10 mouse cellular contexts compared by ENCODE assay signal in genomic region chr9:44552161-44552560, GRCm38 (mm10). TPM values are rescaled to one million over a fixed set of nuclear protein-coding genes. Genes with fewer than 3 reads are reported as not detected.
A peak's percentile ranks its signal among the peaks of the same experiment; 100 is the strongest.
DNase-seq lines count a peak whose midpoint lies in the region; ATAC-seq and TF ChIP-seq lines count a peak whose summit lies in the region.
"Had no signal": no experiment of that assay in that cellular context is flagged by ENCODE, and none has a peak within 500 bp of the region (broad histone marks: within the 10 kb centered on the region; RNA-seq: fewer than 3 reads in every experiment).

No protein-coding gene starts in this region.

- no peak overlapping the region for H3K9ac ChIP-seq in liver, postnatal 0 days (replicated peaks)
- H3K9ac ChIP-seq in stomach, embryonic 16.5 days (ENCODE audit: low read length): no peak overlapping the region
- H3K9ac ChIP-seq: limb, embryonic 15.5 days had no signal

- H3K27me3 ChIP-seq in liver, postnatal 0 days (ENCODE audit: insufficient read depth, low read length): no peaks in the 10 kb centered on the region
- no peaks in the 10 kb centered on the region for H3K27me3 ChIP-seq in stomach, embryonic 16.5 days (ENCODE audit: control insufficient read depth, insufficient read depth, low read length)
- H3K27me3 ChIP-seq: limb, embryonic 15.5 days had no signal

- TF ChIP-seq POLR2A in bone marrow macrophage, adult 2 months (IDR thresholded peaks at IDR 0.05; ENCODE audit: borderline replicate concordance, low read depth, low read length): no peak

- ATAC-seq in liver, postnatal 0 days: peak; percentile 55; the same call in 1 of the 2 replicates
- ATAC-seq in stomach, embryonic 16.5 days (ENCODE audit: insufficient read depth, low FRiP score): peak; percentile 88

- 75% methylated on average over 8 of the region's 8 CpGs for WGBS in liver, postnatal 0 days (ENCODE audit: insufficient replicate concordance)
- 60% methylated on average over 8 of the region's 8 CpGs for WGBS in stomach, embryonic 16.5 days

- TF ChIP-seq CTCF in bone marrow macrophage, adult 2 months (IDR thresholded peaks at IDR 0.05; ENCODE audit: low read depth, low read length): no peak
- TF ChIP-seq CTCF in liver, postnatal 0 days (IDR thresholded peaks at IDR 0.05; ENCODE audit: low read depth): no peak

- no peaks in the 10 kb centered on the region for H3K36me3 ChIP-seq in liver, postnatal 0 days (replicated peaks; ENCODE audit: insufficient read depth, low read length)
- H3K36me3 ChIP-seq in stomach, embryonic 16.5 days (ENCODE audit: control insufficient read depth, insufficient read depth, low read length): no peaks in the 10 kb centered on the region
- H3K36me3 ChIP-seq: limb, embryonic 15.5 days had no signal

- peak overlapping the region; percentile 63 for H3K27ac ChIP-seq in bone marrow macrophage, adult 2 months (ENCODE audit: insufficient read depth, low read depth, low read length)
- H3K27ac ChIP-seq in liver, postnatal 0 days (ENCODE audit: low read depth): no peak overlapping the region; the same call in 1 of the 2 replicates
- H3K27ac ChIP-seq in stomach, embryonic 16.5 days (ENCODE audit: low read length): peak overlapping the region; percentile 64; the same call in 1 of the 2 replicates
- H3K27ac ChIP-seq: layer of hippocampus, adult 2 months; limb, embryonic 15.5 days had no signal

- DNase-seq in kidney, adult 8-10 months: peak; percentile 4 to 15
- no peak for DNase-seq in kidney, adult 11 months
- peak; percentile 49 for DNase-seq in liver, postnatal 0 days
- no peak for DNase-seq in layer of hippocampus, postnatal 25 days (ENCODE audit: extremely low spot score in 1 of 2, low spot score in 1 of 2)
- DNase-seq in retina, embryonic 14.5 days (ENCODE audit: low spot score): no peak
- no peak for DNase-seq in cerebellum, adult 11 months

- TF ChIP-seq EP300 in liver, postnatal 0 days (IDR thresholded peaks at IDR 0.05; ENCODE audit: low read depth): no peak

- H3K4me1 ChIP-seq in bone marrow macrophage, adult 2 months (ENCODE audit: control insufficient read depth, insufficient read depth, low read length): peaks cover 19% of the 10 kb centered on the region
- H3K4me1 ChIP-seq in liver, postnatal 0 days (ENCODE audit: insufficient read depth): 0 out of 2 replicates have a peak, but pooled peaks cover 5% of the 10 kb centered on the region
- H3K4me1 ChIP-seq in stomach, embryonic 16.5 days (ENCODE audit: control insufficient read depth, insufficient read depth, low read length): no peaks in the 10 kb centered on the region
- H3K4me1 ChIP-seq: limb, embryonic 15.5 days had no signal

- H3K4me3 ChIP-seq in bone marrow macrophage, adult 2 months (ENCODE audit: insufficient read depth, low read length): no peak overlapping the region
- no peak overlapping the region for H3K4me3 ChIP-seq in liver, postnatal 0 days (ENCODE audit: low read depth, low read length)
- H3K4me3 ChIP-seq in stomach, embryonic 16.5 days (replicated peaks; ENCODE audit: low read length): no peak overlapping the region
- H3K4me3 ChIP-seq: layer of hippocampus, adult 2 months; limb, embryonic 15.5 days had no signal

- H3K4me2 ChIP-seq in liver, postnatal 0 days (ENCODE audit: low read depth, low read length): no peak overlapping the region
- H3K4me2 ChIP-seq in stomach, embryonic 16.5 days (ENCODE audit: low read depth, low read length): no peak overlapping the region
- H3K4me2 ChIP-seq: limb, embryonic 15.5 days had no signal

- H3K9me3 ChIP-seq in liver, postnatal 0 days (ENCODE audit: low read length): no peaks in the 10 kb centered on the region
- no peaks in the 10 kb centered on the region for H3K9me3 ChIP-seq in stomach, embryonic 16.5 days (replicated peaks; ENCODE audit: control insufficient read depth, low read length)
- H3K9me3 ChIP-seq: limb, embryonic 15.5 days had no signal

RNA-seq across cellular contexts. Expression of gene Cxcr5, which starts 9.5 kb away (rescaled TPM):
- polyA plus RNA-seq in bone marrow macrophage, adult 2 months (2012; ENCODE audit: insufficient read depth, insufficient read length, missing spikeins): not detected in 2 replicates
- polyA plus RNA-seq in liver, postnatal 0 days (2015; fragmentation: Nextera tagmentation; extraction: Ambion mirVana): 0.32 and 0.55 TPM in 2 replicates
- polyA plus RNA-seq in stomach, embryonic 16.5 days (2015; fragmentation: Nextera tagmentation; extraction: Ambion mirVana): 0.34 and 0.49 TPM in 2 replicates
- not detected for total RNA-seq in layer of hippocampus, postnatal 25 days (2021)
- total RNA-seq: layer of hippocampus, adult 2 months had no signal

RNA-seq across cellular contexts. Expression of gene Ddx6, which starts 52.5 kb away (rescaled TPM):
- polyA plus RNA-seq in bone marrow macrophage, adult 2 months (2012; ENCODE audit: insufficient read depth, insufficient read length, missing spikeins): 111 and 122 TPM in 2 replicates
- polyA plus RNA-seq in liver, postnatal 0 days (2015; fragmentation: Nextera tagmentation; extraction: Ambion mirVana): 5.3 and 6.3 TPM in 2 replicates
- 10.6 and 11.5 TPM in 2 replicates for polyA plus RNA-seq in stomach, embryonic 16.5 days (2015; fragmentation: Nextera tagmentation; extraction: Ambion mirVana)
- 100 to 1,000 TPM; 117 to 126 TPM for total RNA-seq in layer of hippocampus, postnatal 25 days (2021)

Comparison
In these comparisons a context has a peak if more than half of its experiments do, and no peak if none do; other contexts are left out.
1. DNase-seq: peak in kidney, adult 8-10 months (2 of 2) and liver, postnatal 0 days (single experiment); none in kidney, adult 11 months (single experiment), layer of hippocampus, postnatal 25 days (0 of 2), retina, embryonic 14.5 days (single experiment) and cerebellum, adult 11 months (single experiment).